Mouse (Mus musculus) left cerebral cortex, postnatal 14 days (tissue): Measurements from ENCODE around the gene Scnn1a. TPM values are rescaled to one million over a fixed set of nuclear protein-coding genes. Genes with fewer than 3 reads are reported as not detected.
"Not testable (repeated sequence)": the region's sequence is repeated elsewhere in the genome, so short reads cannot be mapped to it uniquely, and the experiment has no call there.

ENCODE experiments used
- DNase-seq, 2 experiments: peaks; one replicate each; pipeline ENCODE4 v3.0.0; 2021 to 2022; ENCODE audit warnings: low spot score in 2 of 2, mixed read lengths in 1 of 2
- intact Hi-C: fragments of 180-260 bp; cut with DNase I; formaldehyde crosslinking; loops from one replicate; pipeline ENCODE4 v1.15.1; 2025
- total RNA-seq, 2 experiments: library from RNA; stranded (reverse); gene quantifications; 2 replicates each; pipeline ENCODE4 v1.2.3; 2021

The Scnn1a gene
- total RNA-seq, 2 experiments from 2014 or later, result 2.9 TPM

DNA sequence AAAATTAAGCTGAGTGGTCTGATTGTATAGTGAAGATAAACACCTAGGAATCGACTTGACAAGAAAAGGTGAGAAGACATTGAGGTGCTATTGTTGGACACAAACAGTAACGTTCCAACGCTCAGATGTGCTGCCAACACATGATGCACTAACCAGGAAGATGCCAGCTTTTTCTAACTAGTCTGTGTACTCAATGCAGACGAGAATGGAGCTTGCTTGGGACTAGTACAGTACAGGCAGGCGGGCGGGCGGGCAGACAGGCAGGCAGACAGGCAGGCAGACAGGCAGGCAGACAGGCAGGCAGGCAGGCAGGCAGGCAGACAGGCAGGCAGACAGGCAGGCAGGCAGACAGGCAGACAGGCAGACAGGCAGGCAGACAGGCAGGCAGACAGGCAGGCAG is 16.1 kb upstream of the Scnn1a start:
- intact Hi-C loops, DNase-seq: not testable (repeated sequence)

DNA sequence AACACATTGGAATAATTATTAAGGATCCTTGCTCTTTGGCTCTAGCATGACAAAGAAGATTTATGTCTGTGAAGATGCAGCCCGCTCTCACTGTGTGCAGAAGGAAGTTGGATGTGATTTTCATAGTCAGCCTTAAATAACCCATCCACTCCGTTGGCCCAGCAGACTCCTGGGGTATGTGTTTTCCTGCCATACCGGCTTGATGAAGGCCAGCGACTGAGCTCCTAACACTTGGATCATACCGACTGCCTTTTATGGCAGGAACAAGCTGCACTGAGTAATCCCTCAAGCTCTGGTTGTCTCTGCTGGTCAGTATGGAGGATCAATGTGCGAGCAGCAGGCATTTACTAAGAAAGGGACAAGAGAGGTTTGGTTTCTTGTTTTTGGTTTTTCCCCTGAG is 15.0 kb upstream of the Scnn1a start:
- no peak for DNase-seq
- intact Hi-C loops, result no loop called here

DNA sequence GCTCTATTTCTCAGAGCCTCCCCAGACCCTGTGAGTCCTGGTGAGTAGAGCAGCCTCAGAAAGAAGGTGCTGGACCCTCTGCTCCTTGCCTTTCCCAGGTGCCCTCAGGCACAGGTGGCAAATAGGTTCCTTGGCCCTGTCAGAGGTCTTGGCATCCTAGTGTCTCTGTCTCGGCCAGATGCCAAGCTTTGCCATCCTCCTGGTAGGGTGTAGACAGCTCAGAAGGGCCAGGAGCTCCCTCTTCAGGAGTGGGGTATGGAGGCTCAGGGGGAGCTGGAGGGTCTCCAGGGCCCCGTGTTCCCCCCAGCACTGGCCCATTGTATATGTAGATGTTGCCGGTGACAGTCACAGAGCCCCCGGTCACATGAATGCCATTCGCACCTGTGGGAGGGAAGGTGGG is 13.4 kb upstream of the Scnn1a start:
- intact Hi-C loops, result no loop called here

DNA sequence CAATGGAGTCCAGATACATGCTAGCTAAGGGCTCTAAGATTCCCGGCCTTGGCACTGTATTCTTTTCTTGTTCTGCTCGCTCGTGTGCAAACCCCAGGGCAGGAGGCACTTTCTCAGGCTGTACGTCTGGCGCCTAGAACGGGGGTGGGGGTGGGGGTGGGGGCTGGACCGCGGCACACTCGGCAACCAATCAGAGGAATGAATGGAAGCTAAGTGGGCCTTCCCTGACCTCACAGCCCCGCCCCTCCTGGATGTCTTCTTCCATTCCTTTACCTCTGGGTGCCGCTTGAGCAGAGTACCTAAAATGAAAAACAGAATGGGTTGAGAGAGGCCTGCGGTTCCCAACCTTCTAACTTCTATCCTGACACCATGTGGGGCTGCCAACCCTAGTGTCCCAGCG is 11.5 kb upstream of the Scnn1a start:
- intact Hi-C loops, result no loop called here
- DNase-seq, result no peak

More for the DNA sequence above, 13.4 kb upstream of the Scnn1a start:
- no peak for DNase-seq

DNA sequence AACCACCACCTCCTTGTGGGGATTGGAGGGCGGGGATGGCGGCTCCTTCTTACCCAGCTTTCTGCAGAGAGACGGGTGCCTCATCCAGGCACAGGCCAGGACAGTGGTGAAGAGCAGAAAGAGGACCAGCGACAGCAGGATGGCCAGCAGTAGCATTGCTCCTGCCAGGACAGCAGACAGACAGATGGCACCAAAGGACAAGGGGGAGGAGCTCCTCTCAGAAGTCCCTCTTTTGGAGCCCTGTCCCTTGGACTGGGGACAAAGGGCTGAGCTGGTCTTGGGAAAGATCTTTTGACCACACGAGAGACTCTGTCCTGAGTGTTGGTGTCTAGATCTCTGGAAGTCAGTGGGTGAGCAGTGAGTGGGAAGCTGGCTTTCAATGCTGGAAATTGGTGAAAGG is 11.1 kb upstream of the Scnn1a start:
- no peak for DNase-seq
- intact Hi-C loops, result no loop called here

DNA sequence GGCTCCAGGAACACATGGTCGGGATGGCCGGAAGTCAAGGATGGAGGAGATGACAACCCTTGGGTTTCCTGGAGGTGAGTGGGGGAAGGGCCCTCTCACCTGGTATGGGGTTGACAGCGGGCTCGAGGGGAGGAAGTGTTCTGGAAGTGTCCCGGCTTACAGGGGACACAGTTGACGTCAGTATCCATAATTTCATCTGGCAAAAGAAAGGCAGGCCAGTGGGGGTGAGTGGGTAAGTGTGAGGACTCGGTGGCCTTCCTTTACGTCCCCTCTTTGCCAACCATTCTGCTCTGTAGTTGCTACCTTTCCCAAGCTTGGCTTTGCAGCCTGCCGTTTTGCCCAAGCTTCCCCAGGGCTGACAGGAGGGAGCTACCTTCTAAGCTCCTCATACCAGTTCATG is 8.3 kb upstream of the Scnn1a start:
- no peak for DNase-seq
- intact Hi-C loops, result no loop called here

DNA sequence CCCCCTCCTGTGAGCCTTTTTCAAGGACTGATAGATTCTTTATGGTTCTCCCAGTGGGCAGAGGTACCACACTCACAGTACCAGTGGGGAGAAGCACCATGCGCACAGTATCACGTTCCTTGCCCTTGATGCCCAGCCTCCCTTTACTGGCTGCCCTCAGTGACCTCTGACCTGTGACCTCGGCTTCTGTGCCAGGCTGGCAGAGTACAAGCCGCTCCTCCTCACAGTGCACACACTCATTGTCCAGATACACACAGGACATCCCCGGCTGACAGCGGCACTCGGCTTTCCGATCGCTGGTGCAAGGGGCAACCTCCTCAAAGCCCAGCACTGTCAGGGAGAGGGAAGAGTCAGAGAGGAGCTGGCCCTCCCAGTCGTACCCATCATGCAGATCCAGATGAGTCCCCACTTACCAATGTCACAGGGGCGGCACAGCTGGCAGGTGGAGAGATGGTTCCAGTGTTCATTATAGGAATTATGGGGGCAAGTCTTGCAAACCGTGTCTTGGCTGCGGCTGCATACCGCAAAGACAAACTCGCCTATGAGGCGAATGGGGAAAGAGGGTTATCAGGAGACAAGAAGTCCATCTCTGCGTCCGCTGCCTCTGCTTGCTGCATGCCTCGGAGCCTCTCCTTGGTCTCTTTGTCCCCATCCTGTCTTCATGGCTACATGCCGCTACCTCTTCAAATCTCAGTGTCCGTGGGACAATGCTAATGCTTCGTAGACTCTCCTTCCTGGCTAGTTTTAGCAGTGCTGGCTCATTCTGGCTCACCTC is 7.7 kb upstream of the Scnn1a start:
- no peak for DNase-seq
- intact Hi-C loops, result no loop called here

DNA sequence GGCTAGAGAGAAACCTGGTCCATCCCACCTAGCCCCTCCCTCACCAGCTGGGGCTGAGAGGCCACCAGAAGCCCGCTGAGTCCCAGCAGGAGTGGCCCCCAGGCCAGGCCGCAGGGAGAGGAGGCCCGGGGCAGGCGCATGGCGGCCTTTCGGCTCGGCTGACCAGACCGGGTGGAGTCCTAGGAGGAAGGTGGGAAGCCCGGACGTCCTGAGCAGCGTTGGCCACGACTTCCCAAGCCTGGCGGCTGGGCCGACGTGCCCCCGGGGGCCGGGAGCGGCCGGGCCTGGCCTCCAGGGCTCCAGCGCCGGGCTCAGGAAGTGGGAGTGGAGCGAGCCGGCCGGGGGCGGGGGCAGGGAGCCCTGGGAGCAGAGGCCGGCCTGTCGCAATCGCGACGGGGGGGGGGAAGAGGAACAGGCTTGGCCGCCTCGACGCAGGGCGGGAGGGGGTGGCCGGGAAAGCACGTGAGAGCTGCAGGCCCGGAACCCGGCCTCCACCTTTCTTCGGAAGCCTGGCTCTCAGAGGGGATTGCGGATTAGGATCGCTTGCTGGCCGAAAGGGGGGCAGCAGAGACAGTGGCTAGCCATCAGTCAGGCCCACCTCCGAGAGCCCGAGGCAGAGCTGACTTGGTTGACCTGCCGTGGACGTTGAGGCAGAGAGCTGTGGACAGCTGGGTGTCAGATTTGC is 6.8 kb upstream of the Scnn1a start, which contains the start of gene Ltbr:
Gene Ltbr (minus strand): TSS at position 340 of the 685 bp plus-strand sequence.
- intact Hi-C loops, result no loop called here
- peak; percentile 29 to 38 for DNase-seq

DNA sequence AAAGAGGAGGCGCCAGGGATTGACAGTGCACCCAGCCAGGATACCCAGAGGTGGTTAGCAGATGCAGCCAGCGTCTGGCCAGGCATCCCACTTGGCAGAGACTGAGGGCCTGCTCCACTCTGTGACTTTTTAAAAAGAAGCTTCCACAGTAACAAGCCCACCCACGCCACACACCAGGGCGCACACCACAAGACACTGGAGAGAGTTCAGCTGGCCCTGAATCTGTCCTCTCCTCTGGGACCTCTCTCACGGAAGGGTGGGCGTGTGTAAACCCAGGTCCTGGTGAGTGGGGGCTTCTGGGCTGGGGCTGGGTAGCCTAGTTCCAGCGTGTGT is 6.3 kb upstream of the Scnn1a start:
- intact Hi-C loops, result no loop called here
- DNase-seq, result no peak

DNA sequence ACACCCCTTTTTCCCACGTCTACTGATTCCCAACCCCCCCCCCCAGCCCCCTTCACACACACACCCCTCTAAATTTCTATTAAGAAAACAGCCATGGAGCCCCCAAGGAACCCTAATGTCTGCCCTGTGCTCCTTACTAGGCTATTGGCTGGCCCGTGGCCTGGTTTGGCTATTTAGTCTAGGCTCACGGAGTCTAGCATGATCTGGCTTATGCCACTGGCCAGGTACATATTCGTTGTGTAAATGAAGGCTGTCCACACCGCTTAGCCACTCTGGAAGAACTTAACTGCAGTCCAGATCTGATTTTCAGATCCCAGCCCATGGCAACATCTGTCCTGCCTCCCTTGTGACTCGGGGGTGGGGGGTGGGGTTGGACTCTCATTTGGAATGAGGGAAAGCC is 5.7 kb upstream of the Scnn1a start:
- DNase-seq, result no peak
- intact Hi-C loops, result no loop called here

DNA sequence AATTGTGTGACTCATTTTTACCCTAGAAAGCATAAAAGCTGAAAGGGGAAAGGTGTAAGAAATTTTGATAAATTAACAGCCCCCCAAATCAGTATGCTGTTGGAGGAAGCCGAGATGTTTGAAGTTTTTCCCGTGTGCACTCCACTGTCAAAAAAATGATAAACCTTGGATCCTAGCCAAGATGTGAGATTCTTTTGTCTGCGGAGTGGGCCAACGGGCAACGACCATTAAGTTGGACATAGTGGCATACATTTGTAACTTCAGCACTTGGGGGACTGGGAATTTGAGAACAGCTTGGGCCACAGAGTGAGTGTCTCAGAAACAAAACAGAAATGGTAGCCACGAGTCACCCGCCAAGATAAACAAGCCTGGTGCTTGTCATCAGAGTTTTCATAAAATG is 3.4 kb upstream of the Scnn1a start:
- DNase-seq, result no peak
- intact Hi-C loops, result no loop called here

DNA sequence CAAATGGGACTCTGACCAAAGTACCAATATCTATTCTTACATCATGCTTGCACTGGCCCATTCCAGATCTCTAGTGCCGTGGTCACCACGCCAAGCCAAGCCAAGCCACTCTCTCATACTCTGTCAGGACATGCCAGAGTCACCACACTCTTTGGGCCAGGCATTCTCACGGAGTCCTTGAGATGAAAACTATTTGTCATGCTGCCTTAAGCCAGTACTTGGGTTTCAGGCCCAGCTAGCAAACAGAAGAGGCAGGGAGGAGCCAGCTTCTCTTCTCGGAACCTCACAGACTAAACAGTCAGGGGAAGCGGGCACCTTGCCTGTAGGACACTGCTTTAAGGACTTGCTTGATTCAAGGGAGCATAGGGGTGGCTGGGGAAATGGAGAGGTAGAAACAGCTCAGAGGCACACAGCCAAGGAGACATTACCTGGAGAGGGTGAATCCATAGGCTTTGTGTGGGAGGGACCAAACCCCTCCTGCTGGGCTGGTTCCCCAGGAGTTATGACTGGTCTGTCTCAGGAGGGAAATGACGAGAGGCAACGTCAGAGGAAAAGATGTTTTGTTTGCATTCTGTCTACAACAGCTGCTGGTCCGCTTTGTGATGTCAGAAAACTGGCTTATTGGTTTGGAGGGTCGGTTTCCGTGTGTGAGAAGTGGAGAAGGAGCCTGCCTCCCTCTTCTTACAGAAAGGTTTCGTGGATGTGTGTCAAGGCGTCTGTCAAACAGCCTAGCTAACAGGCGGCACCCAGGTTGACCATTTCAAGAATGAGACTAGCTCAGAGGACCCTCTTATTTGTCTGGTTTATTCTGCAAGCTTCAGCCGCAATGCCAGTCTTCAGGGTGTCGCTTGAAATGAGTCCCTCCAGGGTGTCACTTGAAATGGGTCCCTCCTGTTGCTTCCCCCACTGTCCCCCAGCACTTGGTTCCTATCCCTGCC is 1.2 kb upstream of the Scnn1a start:
- intact Hi-C loops, result no loop called here
- DNase-seq, result no peak

DNA sequence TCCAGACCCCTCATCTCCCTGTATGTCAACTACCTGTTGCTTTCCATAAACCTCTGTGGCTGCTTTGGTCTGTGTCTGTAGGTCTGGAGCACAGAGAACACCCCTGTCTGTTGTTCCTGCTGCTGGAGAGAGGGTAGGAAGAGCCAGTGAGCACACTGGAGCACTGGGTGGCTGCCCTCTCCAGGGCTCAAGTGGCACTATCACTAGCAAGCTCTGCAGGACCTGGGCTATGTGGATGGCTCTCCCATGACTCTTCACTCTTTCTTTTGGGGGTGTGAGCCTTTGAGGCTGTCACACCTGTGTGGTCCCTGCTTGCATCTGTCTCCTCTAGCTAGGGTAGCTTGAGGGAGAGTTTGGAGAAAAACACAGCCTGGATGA is 551 bp upstream of the Scnn1a start:
- intact Hi-C loops, result no loop called here
- DNase-seq, result no peak

DNA sequence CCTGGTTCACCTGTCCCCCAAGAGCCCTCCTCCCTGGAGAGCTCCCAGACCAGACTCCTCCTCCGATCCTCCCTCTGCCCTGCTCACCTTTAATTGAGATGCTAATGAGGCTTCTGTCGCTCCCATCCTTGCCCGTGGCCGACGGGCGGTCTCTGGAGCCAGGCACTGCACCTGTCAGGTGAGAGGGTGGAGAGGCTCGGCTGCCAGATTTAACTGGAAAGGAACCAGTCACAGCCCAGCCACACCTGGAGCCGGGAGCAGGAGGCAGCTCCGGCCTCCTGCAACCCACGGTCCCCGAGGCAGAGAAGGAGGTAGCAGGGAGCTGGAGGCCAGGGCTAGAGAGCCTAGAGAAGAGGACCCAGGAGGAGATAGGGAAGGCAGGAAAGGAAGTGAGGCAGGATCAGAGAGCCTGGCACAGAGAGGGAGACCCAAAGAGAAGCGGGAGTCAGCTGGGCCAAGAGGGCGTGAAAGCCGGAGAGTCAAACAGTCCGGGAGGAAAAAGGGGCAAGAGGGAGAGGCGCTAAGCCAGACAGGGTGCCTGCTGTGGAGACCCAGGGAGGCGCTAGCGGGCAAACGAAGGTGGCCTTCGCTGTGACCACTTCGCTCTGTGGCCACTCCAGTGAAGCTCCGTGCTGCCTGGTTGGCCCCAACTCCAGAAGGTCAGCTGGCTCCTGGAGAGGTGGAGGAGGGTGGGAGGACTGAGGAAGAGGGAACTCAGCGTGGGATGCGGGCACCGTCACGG is 826 bp downstream of the Scnn1a start:
- intact Hi-C loops, result no loop called here
- DNase-seq, result no peak

DNA sequence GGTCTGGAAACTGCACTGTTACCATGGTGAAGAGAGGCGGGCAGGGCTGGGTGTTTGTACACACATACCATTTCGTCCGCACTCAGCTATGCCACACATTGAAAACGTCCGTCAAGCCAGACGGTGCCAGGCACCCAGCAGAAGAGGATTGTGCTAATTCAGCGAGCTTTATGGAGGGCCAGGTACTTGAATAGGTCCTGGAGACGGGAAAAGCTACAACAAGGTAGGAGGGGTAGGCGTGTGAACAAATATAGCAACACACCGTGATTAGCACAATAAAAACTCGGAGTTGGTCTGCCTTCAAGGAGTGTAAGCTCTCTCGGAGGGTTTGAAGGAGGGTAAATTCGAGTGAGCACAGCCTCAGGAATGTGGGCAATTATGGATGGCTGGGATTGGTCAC is 2.3 kb downstream of the Scnn1a start:
- DNase-seq, result peak; percentile 24 to 33
- intact Hi-C loops, result no loop called here

DNA sequence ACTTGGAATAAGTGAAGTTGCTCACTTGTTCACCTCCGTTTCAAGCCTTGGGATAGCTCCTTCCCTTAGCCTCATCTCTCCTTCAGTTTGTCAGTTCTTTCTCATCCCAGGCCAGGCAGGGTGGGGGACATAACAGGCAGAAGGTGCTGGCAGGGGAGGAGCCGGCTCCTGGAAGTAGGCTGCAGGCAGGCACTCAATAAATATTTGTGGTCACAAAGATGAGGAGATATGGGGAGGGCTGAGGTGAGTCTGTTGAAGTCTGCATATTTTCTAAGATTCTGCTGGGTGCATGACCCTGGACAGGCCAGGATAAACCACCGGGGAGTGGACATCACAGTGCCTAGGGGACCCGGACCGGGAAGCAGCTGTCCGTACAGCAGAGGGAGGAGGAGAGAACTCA is 3.1 kb downstream of the Scnn1a start:
- no peak for DNase-seq
- intact Hi-C loops, result no loop called here

DNA sequence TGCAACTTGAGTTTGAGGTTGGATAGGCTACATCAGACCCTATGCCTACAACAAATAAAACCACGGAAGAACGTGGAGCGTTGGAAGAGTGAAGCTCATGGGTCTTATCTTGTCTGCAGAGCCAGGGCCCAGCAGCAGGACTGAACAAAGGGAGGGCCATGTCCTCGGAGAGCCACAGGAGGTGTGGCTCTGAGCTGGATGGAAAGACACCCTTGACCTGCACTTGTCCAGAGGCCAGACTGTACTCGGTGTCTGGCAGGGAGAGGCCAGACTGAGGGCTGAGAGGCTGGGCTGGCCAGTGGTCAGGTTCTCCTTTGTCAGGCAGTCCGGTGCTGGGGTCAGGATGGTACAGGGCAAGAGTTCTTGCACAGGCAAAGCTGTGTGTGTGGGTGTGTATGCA is 4.9 kb downstream of the Scnn1a start:
- intact Hi-C loops, result loop anchor here (5.0 kb wide), 1 partner anchor 37 kb away; no protein-coding TSS in a partner anchor
- no peak for DNase-seq

DNA sequence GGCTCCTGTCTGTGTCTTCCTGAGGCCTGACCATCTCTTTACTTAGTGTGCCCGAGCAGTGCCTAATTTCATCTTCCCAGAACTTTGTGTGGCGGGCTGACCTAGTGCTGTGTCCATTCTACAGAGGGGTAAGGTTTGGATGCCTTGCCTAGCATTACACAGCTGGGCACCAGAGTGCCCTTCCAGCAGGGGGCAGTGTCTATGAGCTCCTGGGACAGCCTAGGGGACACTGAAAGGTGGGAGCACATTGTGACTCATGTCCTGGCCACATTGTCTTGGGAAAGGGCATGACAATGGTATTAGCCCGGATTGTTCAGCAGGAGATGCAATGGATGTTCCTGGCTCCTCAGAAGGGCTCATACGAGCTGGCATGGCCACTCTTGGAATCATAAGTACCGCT is 7.8 kb downstream of the Scnn1a start:
- DNase-seq, result no peak
- intact Hi-C loops, result loop anchor here (5.0 kb wide), 1 partner anchor 34 kb away; no protein-coding TSS in a partner anchor

DNA sequence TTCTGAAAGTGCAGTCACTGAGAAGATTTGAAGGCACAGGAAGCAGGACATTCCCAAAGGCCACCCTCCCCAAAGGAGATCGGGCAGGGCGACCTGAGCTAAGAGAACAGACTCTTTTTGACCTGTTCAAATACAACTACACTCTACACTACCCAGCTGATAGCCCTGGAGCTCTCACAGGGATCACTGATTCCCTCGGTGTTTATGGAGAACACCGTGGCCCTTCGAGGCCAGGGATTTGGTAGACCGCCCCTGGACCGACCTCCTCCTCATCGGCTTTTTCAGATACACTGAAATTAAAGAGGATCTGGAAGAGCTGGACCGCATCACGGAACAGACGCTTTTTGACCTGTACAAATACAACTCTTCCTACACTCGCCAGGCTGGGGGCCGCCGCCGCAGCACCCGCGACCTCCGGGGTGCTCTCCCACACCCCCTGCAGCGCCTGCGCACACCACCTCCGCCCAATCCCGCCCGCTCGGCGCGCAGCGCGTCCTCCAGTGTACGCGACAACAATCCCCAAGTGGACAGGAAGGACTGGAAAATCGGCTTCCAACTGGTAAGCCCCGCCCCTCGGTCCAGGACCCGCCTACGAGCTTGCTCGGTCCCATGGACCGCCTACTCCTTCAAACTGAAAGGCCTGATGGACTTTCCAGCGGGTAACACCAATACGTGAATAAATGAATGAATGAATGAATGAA is 10.3 kb downstream of the Scnn1a start:
- peak; percentile 66 to 68 for DNase-seq
- intact Hi-C loops, result no loop called here
